Mouse (Mus musculus) C2C12 (cell line): ENCODE measurements around the gene Wdr34. TPM values are rescaled to one million over a fixed set of nuclear protein-coding genes. Genes with fewer than 3 reads are reported as not detected.
"Not testable (repeated sequence)": the region's sequence is repeated elsewhere in the genome, so short reads cannot be mapped to it uniquely, and the experiment has no call there.

Experiments used
- H3K27me3 ChIP-seq: one replicate; pipeline ENCODE4 v1.6.1; 2011; ENCODE audit not compliant: control insufficient read depth, insufficient read depth, insufficient read length
- H3K36me3 ChIP-seq: one replicate; pipeline ENCODE4 v1.6.1; 2011; ENCODE audit not compliant: control insufficient read depth, insufficient read depth
- H3K4me3 ChIP-seq: one replicate; pipeline ENCODE4 v1.5.1; 2011; ENCODE audit warnings: mild to moderate bottlenecking, control low read depth; ENCODE audit not compliant: poor library complexity, insufficient read depth, severe bottlenecking
- H3K79me2 ChIP-seq: one replicate; pipeline ENCODE4 v1.6.1; 2011; ENCODE audit not compliant: control insufficient read depth, insufficient read depth
- H3K79me3 ChIP-seq: one replicate; pipeline ENCODE4 v1.6.1; 2011; ENCODE audit warnings: low read depth, control low read depth
- H3ac ChIP-seq: one replicate; pipeline ENCODE3; 2011; ENCODE audit warnings: low read depth; ENCODE audit not compliant: control insufficient read depth, insufficient read length
- CEBPB ChIP-seq: IDR thresholded peaks from one replicate; pipeline ENCODE4 v1.6.1; 2011; ENCODE audit warnings: low read depth, mild to moderate bottlenecking, control low read depth, moderate library complexity
- CTCF ChIP-seq: IDR thresholded peaks from one replicate; pipeline ENCODE4 v1.5.1; 2011; ENCODE audit not compliant: control insufficient read depth, insufficient read depth, insufficient read length
- FOSL1 ChIP-seq: IDR thresholded peaks from one replicate; pipeline ENCODE4 v1.8.0; 2011; ENCODE audit warnings: mild to moderate bottlenecking, low read length; ENCODE audit not compliant: poor library complexity, insufficient read depth, severe bottlenecking
- MAX ChIP-seq: IDR thresholded peaks from one replicate; pipeline ENCODE4 v1.6.1; 2011; ENCODE audit warnings: mild to moderate bottlenecking, control low read depth
- MYOD1 ChIP-seq: IDR thresholded peaks from one replicate; pipeline ENCODE4 v1.6.1; 2011; ENCODE audit warnings: low read depth; ENCODE audit not compliant: control insufficient read depth, insufficient read length
- MYOG ChIP-seq: IDR thresholded peaks from one replicate; pipeline ENCODE4 v1.6.1; 2011; ENCODE audit not compliant: control insufficient read depth, insufficient read length; ENCODE audit errors: extremely low read depth
- USF1 ChIP-seq: IDR thresholded peaks from one replicate; pipeline ENCODE4 v1.6.1; 2011; ENCODE audit warnings: low read depth, mild to moderate bottlenecking, control low read depth, moderate library complexity
- polyA plus RNA-seq: library from polyadenylated mRNA; unstranded; fragments of >200 nt; fragmentation: generic; extraction: Trizol; gene quantifications from one replicate; pipeline ENCODE4 v1.2.1, GENCODE M21; 2012; ENCODE audit warnings: missing spikeins

Gene Wdr34
- polyA plus RNA-seq, 1 experiment: 16.4 TPM

DNA sequence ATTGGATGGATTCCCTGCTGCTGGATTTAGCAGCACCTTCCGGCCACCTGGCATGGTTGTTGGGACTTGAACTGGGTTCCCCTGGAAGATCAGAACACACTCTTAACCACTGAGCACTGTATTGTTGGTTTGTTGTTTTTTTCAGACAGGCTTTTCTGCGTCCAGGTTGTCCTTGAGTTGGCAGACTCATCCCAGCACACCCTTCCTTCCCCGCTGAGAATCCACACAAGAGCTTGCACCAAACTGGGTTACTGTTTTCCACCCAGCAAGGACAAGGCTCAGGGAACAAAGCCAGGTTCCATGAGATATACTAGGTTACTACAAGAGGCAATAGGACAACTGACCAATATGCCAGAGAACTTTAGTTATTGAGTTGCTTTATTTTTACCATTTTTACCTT, 8.1 kb upstream of the Wdr34 start:
- no peak overlapping the region for H3K4me3 ChIP-seq
- no peaks in the 10 kb centered on the region for H3K79me3 ChIP-seq
- H3K27me3 ChIP-seq: no peaks in the 10 kb centered on the region
- no peak for TF ChIP-seq FOSL1
- TF ChIP-seq USF1: no peak
- TF ChIP-seq MYOD1: no peak
- TF ChIP-seq MAX: no peak
- no peak for TF ChIP-seq CTCF
- no peak for TF ChIP-seq MYOG
- TF ChIP-seq CEBPB: no peak
- no peak overlapping the region for H3ac ChIP-seq
- H3K79me2 ChIP-seq: no peaks in the 10 kb centered on the region
- H3K36me3 ChIP-seq: no peaks in the 10 kb centered on the region

DNA sequence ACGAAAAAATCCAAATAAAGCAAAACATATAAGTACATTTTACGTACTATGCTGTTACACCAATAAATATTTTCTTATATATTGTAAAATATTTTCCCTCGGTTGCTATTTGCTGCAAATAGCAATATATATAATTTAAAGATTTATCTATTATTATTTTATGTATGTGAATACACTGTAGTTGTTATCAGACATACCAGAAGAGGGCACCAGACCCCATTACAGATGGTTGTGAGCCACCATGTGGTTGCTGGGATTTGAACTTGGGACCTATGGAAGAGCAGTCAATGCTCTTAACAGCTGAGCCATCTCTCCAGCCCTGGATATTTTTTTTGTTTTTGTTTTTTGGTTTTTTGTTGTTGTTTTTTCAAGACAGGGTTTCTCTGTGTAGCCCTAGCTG, 6.6 kb upstream of the Wdr34 start:
- H3K4me3 ChIP-seq, H3K79me3 ChIP-seq, H3K36me3 ChIP-seq, H3K79me2 ChIP-seq, H3K27me3 ChIP-seq, H3ac ChIP-seq: not testable (repeated sequence)

DNA sequence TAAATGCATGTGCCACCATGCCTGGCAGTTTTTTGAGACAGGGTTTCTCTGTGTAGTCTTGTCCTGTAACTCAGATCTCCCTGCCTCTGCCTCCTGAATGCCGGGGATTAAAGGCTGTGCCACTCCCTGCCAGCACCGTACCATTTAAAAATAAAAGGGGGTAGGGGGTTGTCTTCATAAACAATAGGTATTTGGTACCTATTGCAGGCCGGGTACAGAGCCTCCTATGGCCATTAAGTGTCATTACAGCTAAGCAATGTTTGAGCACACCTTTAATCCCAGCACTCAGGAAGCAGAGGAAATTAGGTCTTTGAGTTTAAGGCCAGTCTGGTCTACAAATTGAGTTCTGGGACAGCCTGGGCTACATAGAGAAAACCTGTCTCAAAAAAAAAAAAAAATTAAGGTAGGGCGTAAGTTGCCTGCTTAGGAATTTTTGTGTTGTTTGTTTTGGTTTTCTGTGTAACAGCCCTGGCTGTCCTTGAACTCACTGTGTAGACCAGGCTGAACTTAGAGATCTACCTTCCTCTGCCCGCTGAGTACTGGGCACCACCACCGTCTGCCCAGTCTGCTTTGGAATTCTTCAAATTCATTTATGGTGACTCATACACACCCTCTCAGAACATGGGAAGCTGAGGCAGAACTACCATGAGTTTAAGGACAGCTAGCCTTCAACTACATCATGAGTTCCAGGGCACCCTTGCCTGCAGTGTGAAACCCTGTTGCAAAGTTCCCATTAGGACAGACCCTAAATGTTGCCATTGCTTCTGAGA, 3.5 kb upstream of the Wdr34 start:
- Histone ChIP-seq H3K27me3 (no peaks in the 10 kb centered on the region), H3K79me3 (no peaks in the 10 kb centered on the region), H3K79me2 (peaks cover 12% of the 10 kb centered on the region), H3K36me3 (no peaks in the 10 kb centered on the region), H3K4me3 (no peak overlapping the region), H3ac (no peak overlapping the region)
- TF ChIP-seq MYOD1 (no peak), CEBPB (no peak), MAX (no peak), FOSL1 (no peak), USF1 (no peak), CTCF (no peak), MYOG (no peak)

DNA sequence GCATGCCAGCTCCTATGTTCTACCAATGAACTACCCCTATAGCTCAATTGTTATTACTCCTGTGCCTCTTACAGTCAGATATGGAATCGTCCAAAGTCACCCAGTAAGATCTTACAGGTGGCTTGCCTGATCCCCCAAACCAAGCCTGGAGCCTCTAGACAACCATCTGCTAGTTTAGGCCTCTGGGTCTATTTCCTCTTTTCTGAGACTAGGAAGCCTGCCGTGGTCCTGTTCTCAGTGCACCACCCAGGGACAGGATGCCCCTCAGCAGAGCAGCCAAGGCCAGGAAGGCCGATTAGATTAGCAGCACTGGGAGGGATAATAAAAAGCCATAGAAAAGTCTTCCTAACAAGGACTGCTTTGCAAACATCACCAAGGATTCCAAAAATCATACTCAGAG, 1.1 kb upstream of the Wdr34 start:
- TF ChIP-seq USF1: no peak
- no peak for TF ChIP-seq CEBPB
- no peak overlapping the region for H3K4me3 ChIP-seq
- no peaks in the 10 kb centered on the region for H3K27me3 ChIP-seq
- no peaks in the 10 kb centered on the region for H3K79me3 ChIP-seq
- H3K79me2 ChIP-seq: peaks cover 13% of the 10 kb centered on the region
- H3K36me3 ChIP-seq: no peaks in the 10 kb centered on the region
- no peak overlapping the region for H3ac ChIP-seq

DNA sequence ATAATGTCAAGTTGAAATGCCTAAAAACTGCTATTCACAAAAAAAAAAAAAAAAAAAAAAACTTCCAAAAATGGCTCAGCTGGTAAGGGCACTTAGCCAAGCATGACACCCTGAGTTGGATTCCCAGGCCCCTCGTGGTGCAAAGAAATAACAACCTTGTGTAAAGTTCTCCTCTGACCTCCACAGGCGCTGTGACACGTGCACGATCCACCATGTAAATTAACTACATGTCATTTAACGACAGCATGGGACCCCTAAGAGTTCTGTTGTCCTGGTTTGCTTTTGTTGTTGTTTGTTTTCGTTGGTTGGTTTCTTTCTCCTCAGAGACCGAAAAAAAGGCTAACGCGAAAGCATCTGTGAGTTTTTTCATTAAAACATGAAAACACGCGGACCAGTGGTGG, 580 bp downstream of the Wdr34 start:
- H3K79me2 ChIP-seq: peaks cover 13% of the 10 kb centered on the region
- H3K4me3 ChIP-seq: peak overlapping the region; percentile 38
- no peaks in the 10 kb centered on the region for H3K79me3 ChIP-seq
- no peak overlapping the region for H3ac ChIP-seq
- H3K27me3 ChIP-seq: no peaks in the 10 kb centered on the region
- H3K36me3 ChIP-seq: no peaks in the 10 kb centered on the region
- TF ChIP-seq CEBPB (no peak), MYOD1 (no peak), MAX (no peak), CTCF (no peak), FOSL1 (no peak), USF1 (no peak), MYOG (no peak)

DNA sequence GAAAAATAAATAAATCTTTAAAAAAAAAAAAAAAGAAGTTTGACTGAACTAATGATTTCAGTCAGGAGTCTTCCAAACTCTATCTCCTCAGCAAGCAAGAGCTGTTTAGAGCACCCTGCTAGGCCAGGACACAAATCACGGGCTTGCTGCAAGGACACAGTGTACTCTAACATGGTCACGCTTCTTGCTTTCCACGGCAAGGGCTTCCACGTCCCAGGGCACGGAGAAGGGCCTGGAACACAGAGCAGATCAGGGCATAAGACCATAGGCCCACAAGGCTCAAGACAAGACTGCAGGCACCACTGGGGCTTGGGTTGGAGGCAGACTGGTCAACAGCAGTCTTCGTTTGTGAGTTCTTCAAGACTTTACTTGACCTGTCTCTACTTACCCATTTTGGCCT, 1.6 kb downstream of the Wdr34 start:
- no peak overlapping the region for H3K4me3 ChIP-seq

More for the DNA sequence above, 1.6 kb downstream of the Wdr34 start:
- no peaks in the 10 kb centered on the region for H3K27me3 ChIP-seq
- no peaks in the 10 kb centered on the region for H3K36me3 ChIP-seq
- peaks cover 13% of the 10 kb centered on the region for H3K79me2 ChIP-seq
- no peaks in the 10 kb centered on the region for H3K79me3 ChIP-seq
- no peak overlapping the region for H3ac ChIP-seq
- TF ChIP-seq CTCF: no peak
- TF ChIP-seq MYOG: no peak
- TF ChIP-seq USF1: no peak
- no peak for TF ChIP-seq MYOD1
- no peak for TF ChIP-seq FOSL1
- TF ChIP-seq MAX: no peak
- no peak for TF ChIP-seq CEBPB
